Mouse (Mus musculus): Measurements from ENCODE around the gene Smarca2. TPM values are rescaled to one million over a fixed set of nuclear protein-coding genes. Genes with fewer than 3 reads are reported as not detected.

Smarca2 gene
- polyA plus RNA-seq, 1 experiment from 2014 or later = 46.3 TPM

DNA sequence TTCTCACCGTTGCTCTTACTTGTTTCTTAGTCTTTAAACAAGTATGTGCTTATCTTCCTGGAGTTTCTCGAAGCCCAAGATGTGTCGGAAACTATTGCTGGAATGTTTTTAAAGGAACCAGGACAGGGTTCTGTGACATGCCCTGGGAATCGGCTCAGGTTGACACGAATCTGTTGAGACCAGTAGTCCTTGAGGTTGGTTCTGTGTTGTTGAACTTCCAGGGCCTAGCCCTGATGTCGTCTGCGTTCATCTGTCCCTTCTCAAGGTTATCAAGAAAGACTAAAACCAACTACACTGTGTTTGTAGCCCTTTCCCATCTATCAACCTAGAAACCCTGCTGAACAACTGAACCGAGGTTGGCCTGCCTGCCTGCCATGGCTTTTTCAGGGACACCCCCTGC is 151.5 kb downstream of the Smarca2 start:
- no peak for TF ChIP-seq CTCF (IDR thresholded peaks at IDR 0.05)
- no peak for TF ChIP-seq EP300 (IDR thresholded peaks at IDR 0.05)
- Histone ChIP-seq H3K4me2 (replicated peaks; ENCODE audit: low read depth, low read length) (no peak overlapping the region), H3K36me3 (ENCODE audit: insufficient read depth, low read length) (peaks cover 11% of the 10 kb centered on the region; the same call in 1 of the 2 replicates), H3K4me1 (ENCODE audit: insufficient read depth, low read depth, low read length) (no peaks in the 10 kb centered on the region; the same call in 1 of the 2 replicates), H3K27ac (ENCODE audit: low read length) (peak overlapping the region; percentile 57), H3K9me3 (ENCODE audit: low read length) (no peaks in the 10 kb centered on the region), H3K27me3 (replicated peaks; ENCODE audit: insufficient read depth, low read length) (no peaks in the 10 kb centered on the region), H3K9ac (replicated peaks; ENCODE audit: low read depth) (no peak overlapping the region), H3K4me3 (ENCODE audit: low read depth, low read length) (no peak overlapping the region)
- no peak for DNase-seq (ENCODE audit: low spot score)
- no peak for ATAC-seq
- WGBS = 46% methylated on average over 8 of the region's 8 CpGs

DNA sequence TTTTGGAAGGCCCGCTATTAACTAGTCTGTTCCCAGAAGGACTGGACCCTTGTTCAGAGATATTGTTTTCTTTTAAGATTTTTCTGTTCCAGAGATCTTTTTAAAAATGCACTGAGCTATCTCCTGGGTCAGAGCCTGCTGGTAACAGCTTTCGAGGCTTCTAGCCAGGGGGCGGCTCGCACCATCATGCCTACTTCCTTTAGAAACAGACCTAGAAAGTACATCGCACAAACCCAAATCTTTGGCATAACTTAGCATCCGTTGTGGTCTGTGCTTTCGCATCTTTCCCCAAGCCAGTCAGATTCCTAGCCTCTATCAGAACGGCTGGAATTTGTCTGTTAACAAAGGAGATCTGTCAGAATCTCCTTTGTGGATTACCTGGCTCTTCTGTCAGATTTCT is 153.3 kb downstream of the Smarca2 start:
- TF ChIP-seq CTCF (IDR thresholded peaks at IDR 0.05) = no peak
- no peak for TF ChIP-seq EP300 (IDR thresholded peaks at IDR 0.05)
- peak overlapping the region; percentile 68 for H3K27ac ChIP-seq (ENCODE audit: low read length)
- WGBS = 61% methylated on average over 8 of the region's 8 CpGs
- H3K9me3 ChIP-seq (ENCODE audit: low read length) = no peaks in the 10 kb centered on the region
- peaks cover 11% of the 10 kb centered on the region; the same call in 1 of the 2 replicates for H3K36me3 ChIP-seq (ENCODE audit: insufficient read depth, low read length)
- H3K4me3 ChIP-seq (ENCODE audit: low read depth, low read length) = no peak overlapping the region
- no peak overlapping the region for H3K9ac ChIP-seq (replicated peaks; ENCODE audit: low read depth)
- no peaks in the 10 kb centered on the region; the same call in 1 of the 2 replicates for H3K4me1 ChIP-seq (ENCODE audit: insufficient read depth, low read depth, low read length)
- 0 out of 2 replicates have a peak overlapping the region, but pooled peaks have one; percentile 5 for H3K4me2 ChIP-seq (replicated peaks; ENCODE audit: low read depth, low read length)
- ATAC-seq (no peak), DNase-seq (ENCODE audit: low spot score) (no peak)
- H3K27me3 ChIP-seq (replicated peaks; ENCODE audit: insufficient read depth, low read length) = no peaks in the 10 kb centered on the region

DNA sequence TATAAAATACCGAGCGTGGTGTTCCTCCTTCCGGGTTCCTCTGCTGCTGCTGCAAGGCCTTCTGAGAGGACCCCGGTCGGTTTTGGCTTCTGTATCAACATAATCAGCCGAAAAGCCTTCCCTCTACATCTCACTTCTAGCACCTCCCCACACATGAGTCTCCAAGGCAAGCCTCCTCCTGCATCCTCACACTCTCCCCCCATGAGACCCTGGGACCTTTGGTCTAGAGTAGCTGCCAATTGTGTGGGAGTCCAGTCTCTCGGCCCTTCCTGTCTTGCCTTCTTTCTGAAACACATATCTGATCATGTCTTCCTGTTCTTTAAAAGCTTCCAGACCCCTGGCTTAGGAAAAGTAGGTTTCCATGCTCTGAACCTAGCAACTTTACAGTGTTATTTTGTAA is 153.8 kb downstream of the Smarca2 start:
- 0 out of 2 replicates have a peak overlapping the region, but pooled peaks have one; percentile 5 for H3K4me2 ChIP-seq (replicated peaks; ENCODE audit: low read depth, low read length)
- 42% methylated on average over 7 of the region's 7 CpGs for WGBS
- H3K36me3 ChIP-seq (ENCODE audit: insufficient read depth, low read length) = peaks cover 11% of the 10 kb centered on the region; the same call in 1 of the 2 replicates
- peak overlapping the region; percentile 68 for H3K27ac ChIP-seq (ENCODE audit: low read length)
- no peaks in the 10 kb centered on the region for H3K9me3 ChIP-seq (ENCODE audit: low read length)
- H3K4me3 ChIP-seq (ENCODE audit: low read depth, low read length) = no peak overlapping the region
- DNase-seq (ENCODE audit: low spot score) = no peak
- no peak overlapping the region for H3K9ac ChIP-seq (replicated peaks; ENCODE audit: low read depth)
- ATAC-seq = no peak
- no peaks in the 10 kb centered on the region; the same call in 1 of the 2 replicates for H3K4me1 ChIP-seq (ENCODE audit: insufficient read depth, low read depth, low read length)
- TF ChIP-seq CTCF (IDR thresholded peaks at IDR 0.05) = no peak
- H3K27me3 ChIP-seq (replicated peaks; ENCODE audit: insufficient read depth, low read length) = no peaks in the 10 kb centered on the region

DNA sequence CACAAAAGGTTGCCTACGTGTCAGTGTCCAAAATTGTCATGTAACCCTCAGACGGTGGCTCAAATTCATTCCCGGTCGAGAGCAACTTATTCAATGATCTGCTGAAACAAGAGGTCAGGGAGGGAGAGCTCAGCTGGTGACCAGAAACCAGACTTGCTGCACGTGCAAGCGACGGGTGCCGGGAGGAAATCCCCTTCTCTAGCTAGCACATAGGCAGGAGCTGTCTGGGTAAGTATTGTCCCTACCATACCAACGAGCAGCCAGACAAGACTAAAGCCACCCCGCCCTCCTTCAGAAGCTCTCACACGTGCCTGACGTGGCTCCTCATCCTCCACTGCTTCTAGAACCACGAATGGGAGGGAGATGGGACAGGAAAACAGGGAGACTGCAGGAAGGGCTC is 154.4 kb downstream of the Smarca2 start:
- no peak overlapping the region for H3K9ac ChIP-seq (replicated peaks; ENCODE audit: low read depth)
- peaks cover 11% of the 10 kb centered on the region; the same call in 1 of the 2 replicates for H3K36me3 ChIP-seq (ENCODE audit: insufficient read depth, low read length)
- no peak for TF ChIP-seq CTCF (IDR thresholded peaks at IDR 0.05)
- no peak for TF ChIP-seq EP300 (IDR thresholded peaks at IDR 0.05)
- ATAC-seq (no peak), DNase-seq (ENCODE audit: low spot score) (no peak)
- no peaks in the 10 kb centered on the region for H3K27me3 ChIP-seq (replicated peaks; ENCODE audit: insufficient read depth, low read length)
- no peaks in the 10 kb centered on the region; the same call in 1 of the 2 replicates for H3K4me1 ChIP-seq (ENCODE audit: insufficient read depth, low read depth, low read length)
- no peaks in the 10 kb centered on the region for H3K9me3 ChIP-seq (ENCODE audit: low read length)
- 76% methylated on average over 13 of the region's 13 CpGs for WGBS
- no peak overlapping the region for H3K4me2 ChIP-seq (replicated peaks; ENCODE audit: low read depth, low read length)
- H3K4me3 ChIP-seq (ENCODE audit: low read depth, low read length) = no peak overlapping the region
- no peak overlapping the region for H3K27ac ChIP-seq (ENCODE audit: low read length)

DNA sequence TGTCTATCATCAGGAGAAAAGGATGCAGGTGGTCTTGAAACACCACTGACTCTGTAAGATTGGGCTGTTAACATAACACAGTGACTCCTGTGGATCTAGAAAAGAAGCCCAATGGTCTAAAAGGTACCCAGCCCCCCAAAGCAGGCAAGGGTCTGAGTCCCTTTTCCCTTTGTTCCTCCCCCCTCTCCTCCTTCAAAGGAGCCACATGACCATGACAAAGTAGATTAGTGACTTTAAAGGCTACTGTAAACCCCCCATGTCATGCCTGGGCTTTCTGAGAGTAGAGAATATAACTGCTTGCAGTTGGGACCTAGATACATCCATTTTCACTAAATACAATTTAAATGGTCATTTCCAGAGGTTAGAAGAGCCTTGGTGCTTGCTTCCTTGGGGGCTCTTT is 156.4 kb downstream of the Smarca2 start:
- H3K27ac ChIP-seq (ENCODE audit: low read length) = no peak overlapping the region
- H3K9ac ChIP-seq (replicated peaks; ENCODE audit: low read depth) = no peak overlapping the region
- H3K27me3 ChIP-seq (replicated peaks; ENCODE audit: insufficient read depth, low read length) = no peaks in the 10 kb centered on the region
- ATAC-seq = no peak
- TF ChIP-seq CTCF (IDR thresholded peaks at IDR 0.05) (no peak), EP300 (IDR thresholded peaks at IDR 0.05) (no peak)
- H3K9me3 ChIP-seq (ENCODE audit: low read length) = no peaks in the 10 kb centered on the region
- peaks cover 11% of the 10 kb centered on the region; the same call in 1 of the 2 replicates for H3K36me3 ChIP-seq (ENCODE audit: insufficient read depth, low read length)
- no peak overlapping the region for H3K4me2 ChIP-seq (replicated peaks; ENCODE audit: low read depth, low read length)
- H3K4me3 ChIP-seq (ENCODE audit: low read depth, low read length) = no peak overlapping the region
- DNase-seq (ENCODE audit: low spot score) = no peak
- H3K4me1 ChIP-seq (ENCODE audit: insufficient read depth, low read depth, low read length) = no peaks in the 10 kb centered on the region

DNA sequence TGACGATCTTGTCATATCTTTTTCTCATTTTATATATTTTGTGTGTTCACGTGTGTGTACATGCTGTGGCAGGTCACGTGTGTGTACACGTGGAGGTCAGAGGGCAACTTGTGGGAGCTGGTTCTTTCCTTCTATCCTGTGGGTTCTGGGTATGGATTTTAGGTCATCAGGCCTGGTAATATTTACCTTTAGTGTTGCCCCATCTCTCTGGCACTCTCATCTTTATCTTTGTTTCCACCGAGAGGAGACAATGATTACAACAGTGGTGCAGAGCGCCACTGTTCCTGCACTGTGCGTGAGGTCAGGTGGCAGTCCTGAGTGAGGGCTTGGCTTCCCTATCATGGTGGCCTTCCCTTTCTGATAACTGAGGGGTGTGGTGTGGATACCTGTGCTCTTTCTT is 160.6 kb downstream of the Smarca2 start:
- TF ChIP-seq CTCF (IDR thresholded peaks at IDR 0.05) (no peak), EP300 (IDR thresholded peaks at IDR 0.05) (no peak)
- ATAC-seq = no peak
- Histone ChIP-seq H3K27me3 (replicated peaks; ENCODE audit: insufficient read depth, low read length) (no peaks in the 10 kb centered on the region), H3K36me3 (ENCODE audit: insufficient read depth, low read length) (peaks cover 12% of the 10 kb centered on the region), H3K4me1 (ENCODE audit: insufficient read depth, low read depth, low read length) (no peaks in the 10 kb centered on the region), H3K9ac (replicated peaks; ENCODE audit: low read depth) (no peak overlapping the region), H3K4me2 (replicated peaks; ENCODE audit: low read depth, low read length) (no peak overlapping the region), H3K27ac (ENCODE audit: low read length) (no peak overlapping the region), H3K4me3 (ENCODE audit: low read depth, low read length) (no peak overlapping the region), H3K9me3 (ENCODE audit: low read length) (no peaks in the 10 kb centered on the region)
- WGBS = 84% methylated on average over 7 of the region's 7 CpGs
- DNase-seq (ENCODE audit: low spot score) = no peak

DNA sequence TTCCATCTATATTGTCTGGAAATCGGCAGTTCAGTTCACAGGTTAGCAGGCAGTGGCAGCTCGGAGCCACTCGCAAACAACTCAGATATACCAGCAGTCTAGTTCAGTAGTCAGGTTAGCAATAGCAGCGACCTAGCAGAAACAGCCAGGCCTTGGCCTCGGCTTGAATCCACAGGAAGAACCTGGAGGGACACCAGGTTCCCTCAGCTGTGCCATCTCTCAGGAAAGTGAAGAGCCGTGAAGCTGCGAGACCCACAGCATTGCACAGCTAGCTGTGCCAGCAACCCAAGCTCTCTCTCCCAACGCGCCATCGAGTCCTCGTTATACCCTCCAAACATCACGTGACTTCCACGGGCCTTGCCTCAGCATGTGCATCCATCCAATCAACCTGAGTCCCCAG is 162.6 kb downstream of the Smarca2 start:
- TF ChIP-seq EP300 (IDR thresholded peaks at IDR 0.05) (no peak), CTCF (IDR thresholded peaks at IDR 0.05) (no peak)
- Histone ChIP-seq H3K4me1 (ENCODE audit: insufficient read depth, low read depth, low read length) (no peaks in the 10 kb centered on the region), H3K36me3 (ENCODE audit: insufficient read depth, low read length) (peaks cover 21% of the 10 kb centered on the region), H3K9ac (replicated peaks; ENCODE audit: low read depth) (no peak overlapping the region), H3K4me2 (replicated peaks; ENCODE audit: low read depth, low read length) (no peak overlapping the region), H3K27ac (ENCODE audit: low read length) (no peak overlapping the region), H3K27me3 (replicated peaks; ENCODE audit: insufficient read depth, low read length) (no peaks in the 10 kb centered on the region), H3K4me3 (ENCODE audit: low read depth, low read length) (no peak overlapping the region), H3K9me3 (ENCODE audit: low read length) (no peaks in the 10 kb centered on the region)
- DNase-seq (ENCODE audit: low spot score) (no peak), ATAC-seq (no peak)
- WGBS = 93% methylated on average over 13 of the region's 13 CpGs
